Mouse (Mus musculus): ENCODE measurements around the gene Foxn3. TPM values are rescaled to one million over a fixed set of nuclear protein-coding genes. Genes with fewer than 3 reads are reported as not detected.

The Foxn3 gene
- total and polyA plus RNA-seq, 2 experiments, result 21.1 to 27.3 TPM

- 82% methylated on average over 12 of the region's 12 CpGs for WGBS
Measured at GRCm38 (mm10) chr12:99298851-99299600, 264.4 kb downstream of the Foxn3 start.

GRCm38 (mm10) chr12:99298242-99298641 lies 265.1 kb downstream of the Foxn3 start:
- no peak overlapping the region for H3K9ac ChIP-seq (ENCODE audit: low read depth, low read length)
- H3K36me3 ChIP-seq (ENCODE audit: control insufficient read depth, insufficient read depth, low read length), result no peaks in the 10 kb centered on the region
- no peaks in the 10 kb centered on the region for H3K27me3 ChIP-seq (ENCODE audit: control insufficient read depth, insufficient read depth, low read length)
- H3K27ac ChIP-seq (replicated peaks; ENCODE audit: insufficient read depth, low read depth, low read length), result no peak overlapping the region
- no peaks in the 10 kb centered on the region for H3K4me1 ChIP-seq (ENCODE audit: control insufficient read depth, insufficient read depth, low read length)
- TF ChIP-seq POLR2A (IDR thresholded peaks at IDR 0.05; ENCODE audit: extremely low read depth, insufficient read depth, low read length) (no peak), CTCF (IDR thresholded peaks at IDR 0.05; ENCODE audit: low read depth, low read length) (no peak)
- 94% methylated on average over 6 of the region's 6 CpGs for WGBS
- peaks cover 58% of the 10 kb centered on the region; the same call in 1 of the 2 replicates for H3K79me2 ChIP-seq (ENCODE audit: control insufficient read depth, insufficient read depth, low read length)
- no peak for DNase-seq (ENCODE audit: extremely low read depth, low read depth, low spot score)
- no peak overlapping the region for H3K4me3 ChIP-seq (ENCODE audit: insufficient read depth, low read depth, low read length)

More at GRCm38 (mm10) chr12:99298851-99299600, 264.4 kb downstream of the Foxn3 start:
- DNase-seq (ENCODE audit: extremely low read depth, low read depth, low spot score), result no peak
- Histone ChIP-seq H3K9ac (ENCODE audit: low read depth, low read length) (no peak overlapping the region), H3K27me3 (ENCODE audit: control insufficient read depth, insufficient read depth, low read length) (no peaks in the 10 kb centered on the region), H3K79me2 (ENCODE audit: control insufficient read depth, insufficient read depth, low read length) (peaks cover 58% of the 10 kb centered on the region; the same call in 1 of the 2 replicates), H3K36me3 (ENCODE audit: control insufficient read depth, insufficient read depth, low read length) (no peaks in the 10 kb centered on the region), H3K4me3 (ENCODE audit: insufficient read depth, low read depth, low read length) (no peak overlapping the region), H3K4me1 (ENCODE audit: control insufficient read depth, insufficient read depth, low read length) (no peaks in the 10 kb centered on the region), H3K27ac (replicated peaks; ENCODE audit: insufficient read depth, low read depth, low read length) (no peak overlapping the region)
- TF ChIP-seq POLR2A (IDR thresholded peaks at IDR 0.05; ENCODE audit: extremely low read depth, insufficient read depth, low read length), result no peak

- DNase-seq (ENCODE audit: extremely low read depth, low read depth, low spot score), result no peak
- peaks cover 58% of the 10 kb centered on the region; the same call in 1 of the 2 replicates for H3K79me2 ChIP-seq (ENCODE audit: control insufficient read depth, insufficient read depth, low read length)
- no peak overlapping the region for H3K4me3 ChIP-seq (ENCODE audit: insufficient read depth, low read depth, low read length)
- 90% methylated on average over 2 of the region's 2 CpGs for WGBS
- no peaks in the 10 kb centered on the region for H3K27me3 ChIP-seq (ENCODE audit: control insufficient read depth, insufficient read depth, low read length)
- no peak overlapping the region for H3K27ac ChIP-seq (replicated peaks; ENCODE audit: insufficient read depth, low read depth, low read length)
- H3K4me1 ChIP-seq (ENCODE audit: control insufficient read depth, insufficient read depth, low read length), result no peaks in the 10 kb centered on the region
- TF ChIP-seq POLR2A (IDR thresholded peaks at IDR 0.05; ENCODE audit: extremely low read depth, insufficient read depth, low read length) (no peak), CTCF (IDR thresholded peaks at IDR 0.05; ENCODE audit: low read depth, low read length) (no peak)
- no peak overlapping the region for H3K9ac ChIP-seq (ENCODE audit: low read depth, low read length)
- no peaks in the 10 kb centered on the region for H3K36me3 ChIP-seq (ENCODE audit: control insufficient read depth, insufficient read depth, low read length)
Measured at GRCm38 (mm10) chr12:99297792-99298191, 265.6 kb downstream of the Foxn3 start.

- WGBS, result 94% methylated on average over 7 of the region's 7 CpGs
- Histone ChIP-seq H3K4me1 (ENCODE audit: control insufficient read depth, insufficient read depth, low read length) (no peaks in the 10 kb centered on the region), H3K36me3 (ENCODE audit: control insufficient read depth, insufficient read depth, low read length) (no peaks in the 10 kb centered on the region; the same call in 1 of the 2 replicates), H3K27ac (replicated peaks; ENCODE audit: insufficient read depth, low read depth, low read length) (no peak overlapping the region), H3K79me2 (ENCODE audit: control insufficient read depth, insufficient read depth, low read length) (peaks cover 54% of the 10 kb centered on the region), H3K4me3 (ENCODE audit: insufficient read depth, low read depth, low read length) (no peak overlapping the region), H3K9ac (ENCODE audit: low read depth, low read length) (no peak overlapping the region), H3K27me3 (ENCODE audit: control insufficient read depth, insufficient read depth, low read length) (no peaks in the 10 kb centered on the region)
- TF ChIP-seq CTCF (IDR thresholded peaks at IDR 0.05; ENCODE audit: low read depth, low read length) (no peak), POLR2A (IDR thresholded peaks at IDR 0.05; ENCODE audit: extremely low read depth, insufficient read depth, low read length) (no peak)
- no peak for DNase-seq (ENCODE audit: extremely low read depth, low read depth, low spot score)
Measured at GRCm38 (mm10) chr12:99293532-99293931, 269.9 kb downstream of the Foxn3 start.

GRCm38 (mm10) chr12:99292152-99292551 lies 271.2 kb downstream of the Foxn3 start:
- Histone ChIP-seq H3K27ac (replicated peaks; ENCODE audit: insufficient read depth, low read depth, low read length) (no peak overlapping the region), H3K9ac (ENCODE audit: low read depth, low read length) (no peak overlapping the region), H3K27me3 (ENCODE audit: control insufficient read depth, insufficient read depth, low read length) (no peaks in the 10 kb centered on the region), H3K36me3 (ENCODE audit: control insufficient read depth, insufficient read depth, low read length) (no peaks in the 10 kb centered on the region; the same call in 1 of the 2 replicates), H3K4me3 (ENCODE audit: insufficient read depth, low read depth, low read length) (no peak overlapping the region), H3K4me1 (ENCODE audit: control insufficient read depth, insufficient read depth, low read length) (no peaks in the 10 kb centered on the region), H3K79me2 (ENCODE audit: control insufficient read depth, insufficient read depth, low read length) (peaks cover 53% of the 10 kb centered on the region)
- TF ChIP-seq CTCF (IDR thresholded peaks at IDR 0.05; ENCODE audit: low read depth, low read length) (no peak), POLR2A (IDR thresholded peaks at IDR 0.05; ENCODE audit: extremely low read depth, insufficient read depth, low read length) (no peak)
- 98% methylated on average over 6 of the region's 6 CpGs for WGBS
- no peak for DNase-seq (ENCODE audit: extremely low read depth, low read depth, low spot score)

- Histone ChIP-seq H3K9ac (ENCODE audit: low read depth, low read length) (no peak overlapping the region), H3K36me3 (ENCODE audit: control insufficient read depth, insufficient read depth, low read length) (no peaks in the 10 kb centered on the region; the same call in 1 of the 2 replicates), H3K27me3 (ENCODE audit: control insufficient read depth, insufficient read depth, low read length) (no peaks in the 10 kb centered on the region), H3K4me1 (ENCODE audit: control insufficient read depth, insufficient read depth, low read length) (peaks cover 8% of the 10 kb centered on the region), H3K27ac (replicated peaks; ENCODE audit: insufficient read depth, low read depth, low read length) (no peak overlapping the region), H3K4me3 (ENCODE audit: insufficient read depth, low read depth, low read length) (no peak overlapping the region), H3K79me2 (ENCODE audit: control insufficient read depth, insufficient read depth, low read length) (peaks cover 54% of the 10 kb centered on the region)
- TF ChIP-seq POLR2A (IDR thresholded peaks at IDR 0.05; ENCODE audit: extremely low read depth, insufficient read depth, low read length) (no peak), CTCF (IDR thresholded peaks at IDR 0.05; ENCODE audit: low read depth, low read length) (no peak)
- WGBS, result 80% methylated on average over 5 of the region's 5 CpGs
- no peak for DNase-seq (ENCODE audit: extremely low read depth, low read depth, low spot score)
Measured at GRCm38 (mm10) chr12:99287081-99287480, 276.3 kb downstream of the Foxn3 start.

Data from liver, adult 2 months (tissue).